Mouse (Mus musculus) midbrain, embryonic 13.5 days (tissue): ENCODE measurements around the gene Aamp. TPM values are rescaled to one million over a fixed set of nuclear protein-coding genes. Genes with fewer than 3 reads are reported as not detected.

Experiments used
- ATAC-seq: fragments of 200-750 bp; cut with Nextera tagmentation; 2 replicates; pipeline ENCODE4 v1.8.0; 2017; ENCODE audit warnings: mild to moderate bottlenecking, moderate TSS enrichment, moderate library complexity
- H3K27ac ChIP-seq: fragments of 300-500 bp; sonication (generic); 2 replicates; pipeline ENCODE4 v1.5.1; 2015; ENCODE audit warnings: inconsistent platforms, mild to moderate bottlenecking, moderate library complexity
- H3K27me3 ChIP-seq: fragments of 300-500 bp; sonication (generic); 2 replicates; pipeline ENCODE4 v1.6.1; 2015; ENCODE audit warnings: mild to moderate bottlenecking, inconsistent platforms
- H3K36me3 ChIP-seq: fragments of 300-500 bp; sonication (generic); 2 replicates; pipeline ENCODE4 v1.6.1; 2015; ENCODE audit warnings: mild to moderate bottlenecking, inconsistent platforms
- H3K4me1 ChIP-seq: fragments of 300-500 bp; sonication (generic); replicated peaks from 2 replicates; pipeline ENCODE4 v1.6.1; 2015; ENCODE audit warnings: inconsistent platforms
- H3K4me2 ChIP-seq: fragments of 300-500 bp; sonication (generic); replicated peaks from 2 replicates; pipeline ENCODE4 v1.6.1; 2015; ENCODE audit warnings: moderate library complexity, mild to moderate bottlenecking, inconsistent platforms
- H3K4me3 ChIP-seq: fragments of 300-500 bp; sonication (generic); replicated peaks from 2 replicates; pipeline ENCODE4 v1.5.1; 2015; ENCODE audit warnings: mild to moderate bottlenecking, inconsistent platforms
- H3K9ac ChIP-seq: fragments of 300-500 bp; sonication (generic); replicated peaks from 2 replicates; pipeline ENCODE4 v1.6.1; 2015; ENCODE audit warnings: mild to moderate bottlenecking, inconsistent platforms
- H3K9me3 ChIP-seq: fragments of 300-500 bp; sonication (generic); 2 replicates; pipeline ENCODE4 v1.6.1; 2016; ENCODE audit warnings: mild to moderate bottlenecking, inconsistent platforms
- WGBS: fragments of 180-500 bp; shearing (Covaris S2); methylation state at CpG from one replicate; pipeline ENCODE4 v1.1.7; 2015; 5-methylcytosine and 5-hydroxymethylcytosine counted together
- polyA plus RNA-seq: library from polyadenylated mRNA; unstranded; fragments of >200 nt; fragmentation: Nextera tagmentation; extraction: Ambion mirVana; gene quantifications from 2 replicates; pipeline ENCODE4 v1.2.1, GENCODE M21; 2015

Aamp gene
- polyA plus RNA-seq, 1 experiment from 2014 or later = 198 TPM

DNA sequence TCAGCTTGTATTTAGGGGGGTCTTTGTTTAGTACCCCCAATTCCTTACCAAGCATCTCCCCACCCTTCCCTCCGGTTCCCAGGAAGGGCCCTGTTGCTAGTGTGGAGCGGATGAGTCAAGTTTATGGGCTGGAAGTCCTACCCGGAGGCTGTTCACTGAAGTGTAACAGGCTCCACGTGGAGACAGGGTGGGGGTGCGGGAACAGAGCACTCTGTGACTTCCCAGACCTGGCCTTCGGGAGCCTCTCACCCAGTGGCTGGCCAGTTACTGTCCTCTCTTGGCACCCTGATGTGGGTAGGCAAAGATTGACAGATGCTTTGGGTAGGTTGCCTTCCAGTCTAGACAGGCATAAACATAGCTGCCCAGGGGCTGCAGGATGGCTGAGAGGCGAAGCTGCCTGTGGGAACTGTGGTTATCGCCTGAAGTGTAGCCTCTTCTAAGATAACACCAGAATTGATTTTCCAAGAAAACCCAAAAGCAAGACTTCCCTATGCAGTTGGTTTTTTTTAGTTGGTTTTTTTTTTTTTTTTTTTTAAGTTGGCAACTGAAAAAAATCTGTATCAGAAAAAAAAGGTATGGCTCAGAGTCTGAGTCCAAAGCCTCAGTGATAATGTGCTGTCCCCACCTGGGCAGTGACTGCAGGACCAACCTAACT, 6.5 kb downstream of the Aamp start:
- Histone ChIP-seq H3K4me3 (no peak overlapping the region), H3K36me3 (peaks cover 47% of the 10 kb centered on the region), H3K9me3 (no peaks in the 10 kb centered on the region), H3K4me2 (no peak overlapping the region), H3K27me3 (no peaks in the 10 kb centered on the region), H3K9ac (0 out of 2 replicates have a peak overlapping the region, but pooled peaks have one; percentile 6), H3K27ac (no peak overlapping the region), H3K4me1 (peaks cover 10% of the 10 kb centered on the region)
- WGBS = 58% methylated on average over 8 of the region's 8 CpGs
- ATAC-seq = no peak

GRCm38 (mm10) chr1:74277041-74277440, 7.5 kb downstream of the Aamp start:
- WGBS = 64% methylated on average over 6 of the region's 6 CpGs
- Histone ChIP-seq H3K27ac (no peak overlapping the region), H3K4me1 (0 out of 2 replicates have a peak, but pooled peaks cover 4% of the 10 kb centered on the region), H3K4me2 (no peak overlapping the region), H3K27me3 (no peaks in the 10 kb centered on the region), H3K9ac (no peak overlapping the region), H3K4me3 (no peak overlapping the region), H3K36me3 (peaks cover 37% of the 10 kb centered on the region), H3K9me3 (no peaks in the 10 kb centered on the region)
- ATAC-seq = no peak

GRCm38 (mm10) chr1:74275015-74275414, 9.5 kb downstream of the Aamp start:
- H3K36me3 ChIP-seq = peaks cover 21% of the 10 kb centered on the region
- H3K4me2 ChIP-seq = no peak overlapping the region
- H3K27me3 ChIP-seq = no peaks in the 10 kb centered on the region
- 53% methylated on average over 9 of the region's 9 CpGs for WGBS
- H3K4me1 ChIP-seq = no peaks in the 10 kb centered on the region
- no peaks in the 10 kb centered on the region for H3K9me3 ChIP-seq
- H3K4me3 ChIP-seq = no peak overlapping the region
- no peak overlapping the region for H3K9ac ChIP-seq
- no peak for ATAC-seq
- no peak overlapping the region for H3K27ac ChIP-seq

GRCm38 (mm10) chr1:74271659-74272058, 12.9 kb downstream of the Aamp start:
- 88% methylated on average over 4 of the region's 4 CpGs for WGBS
- Histone ChIP-seq H3K27me3 (no peaks in the 10 kb centered on the region), H3K4me1 (no peaks in the 10 kb centered on the region), H3K36me3 (peaks cover 29% of the 10 kb centered on the region), H3K4me3 (no peak overlapping the region), H3K9ac (no peak overlapping the region), H3K27ac (no peak overlapping the region), H3K4me2 (no peak overlapping the region), H3K9me3 (no peaks in the 10 kb centered on the region)
- ATAC-seq = no peak

DNA sequence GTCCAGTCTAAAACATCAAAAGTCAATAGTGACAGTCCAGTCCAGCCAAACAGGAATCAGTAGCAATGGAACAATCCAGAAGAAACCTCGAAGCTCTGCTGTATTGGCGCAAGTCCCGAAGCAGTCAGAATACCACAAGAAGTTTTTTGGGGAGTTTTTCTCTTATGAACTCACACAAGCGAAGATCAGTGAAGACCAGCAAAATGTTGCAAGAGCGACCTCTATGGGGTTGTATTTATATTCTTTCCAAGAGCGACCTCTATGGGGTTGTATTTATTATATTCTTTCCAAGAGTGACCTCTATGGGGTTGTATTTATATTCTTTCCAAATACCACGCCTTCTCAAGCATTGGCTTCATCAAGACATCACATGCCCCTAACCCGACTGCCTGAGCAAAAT, 15.8 kb downstream of the Aamp start:
- peaks cover 58% of the 10 kb centered on the region for H3K36me3 ChIP-seq
- no peak for ATAC-seq
- H3K4me1 ChIP-seq = no peaks in the 10 kb centered on the region
- 86% methylated on average over 8 of the region's 8 CpGs for WGBS
- no peaks in the 10 kb centered on the region for H3K27me3 ChIP-seq
- no peak overlapping the region for H3K4me3 ChIP-seq
- H3K9ac ChIP-seq = no peak overlapping the region
- H3K4me2 ChIP-seq = no peak overlapping the region
- no peaks in the 10 kb centered on the region for H3K9me3 ChIP-seq
- H3K27ac ChIP-seq = no peak overlapping the region

DNA sequence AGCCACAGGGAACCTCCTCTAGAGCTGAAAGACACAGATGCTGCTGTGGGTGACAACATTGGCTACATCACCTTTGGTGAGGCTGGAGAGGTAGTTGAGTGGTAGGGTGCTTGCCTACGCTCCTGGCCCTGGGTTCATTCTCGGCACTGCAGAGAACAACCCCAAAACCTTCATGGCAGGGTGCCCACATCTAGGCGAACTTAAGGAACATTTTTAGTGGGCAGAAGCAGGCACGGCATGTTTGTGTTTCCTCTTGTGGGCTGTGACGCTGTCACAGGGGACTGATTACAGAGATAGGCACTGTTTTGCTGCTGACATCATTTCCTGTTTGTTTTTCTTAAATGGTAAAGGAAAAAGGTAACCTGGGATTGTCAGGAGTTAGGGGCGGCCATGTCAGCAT, 22.0 kb downstream of the Aamp start:
- Histone ChIP-seq H3K9ac (no peak overlapping the region), H3K9me3 (no peaks in the 10 kb centered on the region), H3K4me2 (no peak overlapping the region), H3K27me3 (no peaks in the 10 kb centered on the region), H3K36me3 (peaks cover 87% of the 10 kb centered on the region), H3K27ac (no peak overlapping the region), H3K4me1 (no peaks in the 10 kb centered on the region), H3K4me3 (no peak overlapping the region)
- 97% methylated on average over 6 of the region's 6 CpGs for WGBS
- no peak for ATAC-seq

DNA sequence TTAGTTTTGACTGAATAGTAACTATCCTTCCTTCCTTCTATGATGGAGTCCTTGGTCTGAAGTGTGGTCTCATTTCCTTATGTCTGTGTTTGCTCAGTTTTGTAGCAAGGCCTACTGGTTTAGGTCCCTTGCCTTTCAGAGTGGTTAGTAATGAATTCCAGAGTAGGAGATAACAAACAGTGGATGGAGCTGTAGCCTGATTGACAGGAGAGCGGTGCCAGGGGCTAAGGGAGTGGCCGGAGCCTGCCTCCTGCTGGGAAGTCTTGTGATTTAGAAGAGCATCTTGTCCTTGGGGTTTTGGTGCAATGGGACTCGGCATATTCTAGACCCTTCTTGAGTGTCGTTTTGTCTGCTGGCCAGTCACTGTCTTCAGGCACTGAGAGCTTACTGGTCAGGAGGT, 27.8 kb downstream of the Aamp start:
- Histone ChIP-seq H3K27ac (no peak overlapping the region), H3K4me2 (no peak overlapping the region), H3K9me3 (no peaks in the 10 kb centered on the region), H3K4me1 (no peaks in the 10 kb centered on the region), H3K9ac (no peak overlapping the region), H3K4me3 (no peak overlapping the region), H3K36me3 (peaks cover 81% of the 10 kb centered on the region), H3K27me3 (no peaks in the 10 kb centered on the region)
- 84% methylated on average over 4 of the region's 4 CpGs for WGBS
- ATAC-seq = no peak

- no peak overlapping the region for H3K27ac ChIP-seq
- no peak overlapping the region for H3K4me2 ChIP-seq
- WGBS = 97% methylated on average over 8 of the region's 8 CpGs
- H3K36me3 ChIP-seq = peaks cover 88% of the 10 kb centered on the region
- ATAC-seq = no peak
- H3K9ac ChIP-seq = no peak overlapping the region
- no peak overlapping the region for H3K4me3 ChIP-seq
- H3K4me1 ChIP-seq = no peaks in the 10 kb centered on the region
- no peaks in the 10 kb centered on the region for H3K9me3 ChIP-seq
- no peaks in the 10 kb centered on the region for H3K27me3 ChIP-seq
These were observed 28.7 kb downstream of the Aamp start for GRCm38 (mm10) chr1:74255704-74256345.

GRCm38 (mm10) chr1:74250096-74250495, 34.4 kb downstream of the Aamp start:
- no peaks in the 10 kb centered on the region for H3K9me3 ChIP-seq
- peaks cover 67% of the 10 kb centered on the region for H3K36me3 ChIP-seq
- no peak overlapping the region for H3K9ac ChIP-seq
- 95% methylated on average over 4 of the region's 4 CpGs for WGBS
- ATAC-seq = no peak
- no peak overlapping the region for H3K27ac ChIP-seq
- no peak overlapping the region for H3K4me2 ChIP-seq
- H3K27me3 ChIP-seq = no peaks in the 10 kb centered on the region
- H3K4me3 ChIP-seq = no peak overlapping the region
- no peaks in the 10 kb centered on the region for H3K4me1 ChIP-seq

DNA sequence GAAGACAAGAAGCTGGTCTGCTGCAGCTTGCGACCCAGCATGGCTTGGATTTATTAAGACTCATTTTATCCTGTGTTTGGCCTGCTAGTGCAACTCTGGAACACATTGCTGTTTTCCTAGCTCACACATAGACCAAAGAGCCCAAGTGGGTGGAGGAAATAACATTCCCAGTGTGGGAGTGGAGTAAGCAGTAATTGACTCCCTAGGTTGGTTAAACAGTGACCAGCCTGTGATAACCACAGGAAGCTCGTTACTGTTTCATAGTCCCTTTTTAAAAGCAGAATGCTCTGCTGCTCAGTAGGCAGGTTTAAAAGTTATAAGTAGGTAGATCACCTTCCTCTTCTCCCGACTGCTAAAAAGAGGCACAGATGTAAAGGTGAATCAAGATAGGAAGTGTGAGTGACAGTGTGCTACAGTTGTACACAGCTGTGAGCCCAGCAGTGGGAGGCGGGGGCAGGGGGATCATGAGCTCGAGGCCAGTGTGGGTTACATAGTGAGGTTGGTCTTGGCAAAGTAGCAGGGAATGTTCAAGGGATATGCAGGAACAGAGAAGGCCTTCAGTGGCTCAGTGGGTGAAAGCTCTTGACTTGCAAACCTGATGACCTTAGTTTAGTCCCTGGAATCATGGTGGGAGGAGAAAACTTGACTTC, 35.1 kb downstream of the Aamp start:
- H3K27ac ChIP-seq = no peak overlapping the region
- H3K27me3 ChIP-seq = no peaks in the 10 kb centered on the region
- no peak overlapping the region for H3K4me2 ChIP-seq
- H3K36me3 ChIP-seq = peaks cover 61% of the 10 kb centered on the region
- H3K4me1 ChIP-seq = no peaks in the 10 kb centered on the region
- no peak overlapping the region for H3K4me3 ChIP-seq
- H3K9ac ChIP-seq = no peak overlapping the region
- ATAC-seq = no peak
- no peaks in the 10 kb centered on the region for H3K9me3 ChIP-seq
- 88% methylated on average over 5 of the region's 5 CpGs for WGBS

DNA sequence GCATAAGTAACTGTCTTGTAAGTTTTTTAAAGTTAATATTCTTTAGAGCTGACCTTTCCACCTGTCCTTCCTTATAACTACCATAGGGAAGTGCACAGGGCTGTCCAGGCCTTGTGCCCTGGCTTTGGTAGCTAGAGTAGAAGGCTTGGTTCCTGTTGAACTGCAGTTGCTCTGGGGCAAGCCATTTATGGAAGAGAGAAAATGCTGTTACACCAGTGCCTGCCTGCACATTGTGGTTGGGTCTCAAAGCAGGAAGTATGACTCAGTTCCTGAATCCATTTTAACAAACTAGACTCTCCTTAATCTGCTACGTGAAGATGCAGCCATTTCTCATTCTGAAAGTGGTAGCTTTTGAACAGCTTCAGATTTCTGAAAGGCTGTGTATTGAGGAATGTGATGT, 35.7 kb downstream of the Aamp start:
- Histone ChIP-seq H3K9ac (no peak overlapping the region), H3K4me2 (no peak overlapping the region), H3K36me3 (peaks cover 55% of the 10 kb centered on the region), H3K9me3 (no peaks in the 10 kb centered on the region), H3K27me3 (no peaks in the 10 kb centered on the region), H3K27ac (no peak overlapping the region), H3K4me3 (no peak overlapping the region), H3K4me1 (no peaks in the 10 kb centered on the region)
- 84% methylated on average over 1 of the region's 1 CpGs for WGBS
- ATAC-seq = no peak

DNA sequence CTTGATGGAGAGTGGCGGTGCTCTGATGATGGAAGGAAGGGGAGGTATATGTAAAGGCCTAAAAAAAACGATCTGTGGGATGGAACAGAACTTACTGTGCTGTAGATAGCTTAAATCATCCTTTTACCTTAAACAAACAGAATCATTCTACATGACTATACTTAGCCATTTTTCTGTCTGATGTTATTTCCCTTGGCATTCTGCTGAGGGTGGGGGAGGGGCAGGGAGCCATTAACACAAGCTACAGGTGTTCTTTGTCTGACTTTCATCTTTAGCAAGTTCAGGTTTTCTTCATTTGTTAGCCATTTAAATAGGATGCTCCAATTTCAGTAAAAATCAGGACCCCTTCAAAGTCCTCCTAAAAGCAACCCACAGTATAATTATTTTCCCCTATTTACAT, 39.0 kb downstream of the Aamp start:
- no peak for ATAC-seq
- Histone ChIP-seq H3K36me3 (peaks cover 25% of the 10 kb centered on the region), H3K4me1 (peaks cover 3% of the 10 kb centered on the region), H3K4me2 (no peak overlapping the region), H3K27ac (no peak overlapping the region), H3K27me3 (no peaks in the 10 kb centered on the region), H3K9me3 (no peaks in the 10 kb centered on the region), H3K9ac (no peak overlapping the region), H3K4me3 (no peak overlapping the region)
- 86% methylated on average over 2 of the region's 2 CpGs for WGBS
